Mouse (Mus musculus): ENCODE results near the gene Mertk. TPM values are rescaled to one million over a fixed set of nuclear protein-coding genes. Genes with fewer than 3 reads are reported as not detected.

The Mertk gene
- polyA plus RNA-seq, 1 experiment from 2014 or later = 2.2 TPM

GRCm38 (mm10) chr2:128713548-128714003 lies 14.8 kb downstream of the Mertk start:
- DNase-seq (ENCODE audit: low spot score) (peak; percentile 42), ATAC-seq (ENCODE audit: low FRiP score) (no peak)
- Histone ChIP-seq H3K4me1 (replicated peaks; ENCODE audit: control insufficient read depth, insufficient read depth, low read length) (no peaks in the 10 kb centered on the region), H3K4me2 (replicated peaks) (no peak overlapping the region), H3K9me3 (ENCODE audit: control insufficient read depth, low read length) (no peaks in the 10 kb centered on the region), H3K36me3 (replicated peaks; ENCODE audit: control insufficient read depth, insufficient read depth) (no peaks in the 10 kb centered on the region), H3K9ac (no peak overlapping the region), H3K4me3 (replicated peaks; ENCODE audit: low read length) (no peak overlapping the region), H3K27me3 (ENCODE audit: control insufficient read depth, insufficient read depth, low read length) (no peaks in the 10 kb centered on the region), H3K27ac (no peak overlapping the region)
- 62% methylated on average over 5 of the region's 5 CpGs for WGBS

GRCm38 (mm10) chr2:128714724-128715241 lies 16.0 kb downstream of the Mertk start:
- WGBS = 64% methylated on average over 7 of the region's 7 CpGs
- Histone ChIP-seq H3K4me1 (replicated peaks; ENCODE audit: control insufficient read depth, insufficient read depth, low read length) (no peaks in the 10 kb centered on the region), H3K4me3 (replicated peaks; ENCODE audit: low read length) (no peak overlapping the region), H3K36me3 (replicated peaks; ENCODE audit: control insufficient read depth, insufficient read depth) (no peaks in the 10 kb centered on the region), H3K27ac (no peak overlapping the region), H3K9me3 (ENCODE audit: control insufficient read depth, low read length) (no peaks in the 10 kb centered on the region), H3K4me2 (replicated peaks) (no peak overlapping the region), H3K27me3 (ENCODE audit: control insufficient read depth, insufficient read depth, low read length) (no peaks in the 10 kb centered on the region), H3K9ac (no peak overlapping the region)
- DNase-seq (ENCODE audit: low spot score) (no peak), ATAC-seq (ENCODE audit: low FRiP score) (no peak)

- Histone ChIP-seq H3K36me3 (replicated peaks; ENCODE audit: control insufficient read depth, insufficient read depth) (no peaks in the 10 kb centered on the region), H3K9me3 (ENCODE audit: control insufficient read depth, low read length) (no peaks in the 10 kb centered on the region; the same call in 1 of the 2 replicates), H3K27ac (no peak overlapping the region), H3K4me1 (replicated peaks; ENCODE audit: control insufficient read depth, insufficient read depth, low read length) (no peaks in the 10 kb centered on the region), H3K9ac (no peak overlapping the region), H3K4me3 (replicated peaks; ENCODE audit: low read length) (no peak overlapping the region), H3K27me3 (ENCODE audit: control insufficient read depth, insufficient read depth, low read length) (no peaks in the 10 kb centered on the region), H3K4me2 (replicated peaks) (no peak overlapping the region)
- WGBS = 92% methylated on average over 1 of the region's 1 CpGs
- ATAC-seq (ENCODE audit: low FRiP score) = no peak
- no peak for DNase-seq (ENCODE audit: low spot score)
Observed at GRCm38 (mm10) chr2:128715979-128716378, 17.2 kb downstream of the Mertk start.

- no peak for DNase-seq (ENCODE audit: low spot score)
- ATAC-seq (ENCODE audit: low FRiP score) = no peak
- Histone ChIP-seq H3K27ac (no peak overlapping the region), H3K9me3 (ENCODE audit: control insufficient read depth, low read length) (no peaks in the 10 kb centered on the region; the same call in 1 of the 2 replicates), H3K4me2 (replicated peaks) (no peak overlapping the region), H3K27me3 (ENCODE audit: control insufficient read depth, insufficient read depth, low read length) (no peaks in the 10 kb centered on the region), H3K4me1 (replicated peaks; ENCODE audit: control insufficient read depth, insufficient read depth, low read length) (no peaks in the 10 kb centered on the region), H3K9ac (no peak overlapping the region), H3K4me3 (replicated peaks; ENCODE audit: low read length) (no peak overlapping the region), H3K36me3 (replicated peaks; ENCODE audit: control insufficient read depth, insufficient read depth) (no peaks in the 10 kb centered on the region)
- 91% methylated on average over 2 of the region's 2 CpGs for WGBS
Observed at GRCm38 (mm10) chr2:128719380-128719779, 20.6 kb downstream of the Mertk start.

- 90% methylated on average over 5 of the region's 5 CpGs for WGBS
- DNase-seq (ENCODE audit: low spot score) (no peak), ATAC-seq (ENCODE audit: low FRiP score) (no peak)
- no peak overlapping the region for H3K4me3 ChIP-seq (replicated peaks; ENCODE audit: low read length)
- no peaks in the 10 kb centered on the region for H3K4me1 ChIP-seq (replicated peaks; ENCODE audit: control insufficient read depth, insufficient read depth, low read length)
- H3K4me2 ChIP-seq (replicated peaks) = no peak overlapping the region
- H3K27me3 ChIP-seq (ENCODE audit: control insufficient read depth, insufficient read depth, low read length) = no peaks in the 10 kb centered on the region
- H3K27ac ChIP-seq = no peak overlapping the region
- no peaks in the 10 kb centered on the region for H3K36me3 ChIP-seq (replicated peaks; ENCODE audit: control insufficient read depth, insufficient read depth)
- H3K9me3 ChIP-seq (ENCODE audit: control insufficient read depth, low read length) = no peaks in the 10 kb centered on the region; the same call in 1 of the 2 replicates
- no peak overlapping the region for H3K9ac ChIP-seq
Observed at GRCm38 (mm10) chr2:128722106-128722710, 23.5 kb downstream of the Mertk start.

GRCm38 (mm10) chr2:128726067-128726466 lies 27.3 kb downstream of the Mertk start:
- Histone ChIP-seq H3K9ac (no peak overlapping the region), H3K4me1 (replicated peaks; ENCODE audit: control insufficient read depth, insufficient read depth, low read length) (no peaks in the 10 kb centered on the region), H3K9me3 (ENCODE audit: control insufficient read depth, low read length) (no peaks in the 10 kb centered on the region), H3K36me3 (replicated peaks; ENCODE audit: control insufficient read depth, insufficient read depth) (no peaks in the 10 kb centered on the region), H3K27me3 (ENCODE audit: control insufficient read depth, insufficient read depth, low read length) (no peaks in the 10 kb centered on the region), H3K4me2 (replicated peaks) (no peak overlapping the region), H3K27ac (no peak overlapping the region), H3K4me3 (replicated peaks; ENCODE audit: low read length) (no peak overlapping the region)
- WGBS = 87% methylated on average over 5 of the region's 5 CpGs
- no peak for ATAC-seq (ENCODE audit: low FRiP score)
- DNase-seq (ENCODE audit: low spot score) = no peak

- DNase-seq (ENCODE audit: low spot score) (no peak), ATAC-seq (ENCODE audit: low FRiP score) (no peak)
- H3K4me3 ChIP-seq (replicated peaks; ENCODE audit: low read length) = no peak overlapping the region
- no peaks in the 10 kb centered on the region for H3K9me3 ChIP-seq (ENCODE audit: control insufficient read depth, low read length)
- no peak overlapping the region for H3K9ac ChIP-seq
- 88% methylated on average over 7 of the region's 7 CpGs for WGBS
- H3K27me3 ChIP-seq (ENCODE audit: control insufficient read depth, insufficient read depth, low read length) = no peaks in the 10 kb centered on the region
- H3K27ac ChIP-seq = no peak overlapping the region
- no peaks in the 10 kb centered on the region for H3K36me3 ChIP-seq (replicated peaks; ENCODE audit: control insufficient read depth, insufficient read depth)
- no peak overlapping the region for H3K4me2 ChIP-seq (replicated peaks)
- H3K4me1 ChIP-seq (replicated peaks; ENCODE audit: control insufficient read depth, insufficient read depth, low read length) = no peaks in the 10 kb centered on the region
Observed at GRCm38 (mm10) chr2:128726626-128727025, 27.9 kb downstream of the Mertk start.

GRCm38 (mm10) chr2:128727552-128727951 lies 28.8 kb downstream of the Mertk start:
- no peak overlapping the region for H3K4me3 ChIP-seq (replicated peaks; ENCODE audit: low read length)
- H3K27ac ChIP-seq = no peak overlapping the region
- H3K27me3 ChIP-seq (ENCODE audit: control insufficient read depth, insufficient read depth, low read length) = no peaks in the 10 kb centered on the region
- H3K36me3 ChIP-seq (replicated peaks; ENCODE audit: control insufficient read depth, insufficient read depth) = no peaks in the 10 kb centered on the region
- no peaks in the 10 kb centered on the region for H3K9me3 ChIP-seq (ENCODE audit: control insufficient read depth, low read length)
- H3K4me2 ChIP-seq (replicated peaks) = no peak overlapping the region
- H3K4me1 ChIP-seq (replicated peaks; ENCODE audit: control insufficient read depth, insufficient read depth, low read length) = no peaks in the 10 kb centered on the region
- H3K9ac ChIP-seq = no peak overlapping the region
- WGBS = 55% methylated on average over 3 of the region's 3 CpGs
- ATAC-seq (ENCODE audit: low FRiP score) (no peak), DNase-seq (ENCODE audit: low spot score) (no peak)

- H3K27ac ChIP-seq = no peak overlapping the region
- no peak for DNase-seq (ENCODE audit: low spot score)
- no peaks in the 10 kb centered on the region for H3K9me3 ChIP-seq (ENCODE audit: control insufficient read depth, low read length)
- H3K4me1 ChIP-seq (replicated peaks; ENCODE audit: control insufficient read depth, insufficient read depth, low read length) = no peaks in the 10 kb centered on the region
- no peak for ATAC-seq (ENCODE audit: low FRiP score)
- H3K4me2 ChIP-seq (replicated peaks) = no peak overlapping the region
- no peaks in the 10 kb centered on the region for H3K36me3 ChIP-seq (replicated peaks; ENCODE audit: control insufficient read depth, insufficient read depth)
- H3K4me3 ChIP-seq (replicated peaks; ENCODE audit: low read length) = no peak overlapping the region
- no peak overlapping the region for H3K9ac ChIP-seq
- WGBS = 79% methylated on average over 4 of the region's 4 CpGs
- H3K27me3 ChIP-seq (ENCODE audit: control insufficient read depth, insufficient read depth, low read length) = no peaks in the 10 kb centered on the region
Observed at GRCm38 (mm10) chr2:128728066-128728465, 29.3 kb downstream of the Mertk start.

GRCm38 (mm10) chr2:128729141-128729540 lies 30.4 kb downstream of the Mertk start:
- H3K4me1 ChIP-seq (replicated peaks; ENCODE audit: control insufficient read depth, insufficient read depth, low read length) = no peaks in the 10 kb centered on the region
- H3K9ac ChIP-seq = no peak overlapping the region
- no peak for DNase-seq (ENCODE audit: low spot score)
- H3K4me3 ChIP-seq (replicated peaks; ENCODE audit: low read length) = no peak overlapping the region
- no peaks in the 10 kb centered on the region for H3K36me3 ChIP-seq (replicated peaks; ENCODE audit: control insufficient read depth, insufficient read depth)
- no peaks in the 10 kb centered on the region for H3K27me3 ChIP-seq (ENCODE audit: control insufficient read depth, insufficient read depth, low read length)
- 72% methylated on average over 7 of the region's 7 CpGs for WGBS
- H3K4me2 ChIP-seq (replicated peaks) = no peak overlapping the region
- H3K9me3 ChIP-seq (ENCODE audit: control insufficient read depth, low read length) = no peaks in the 10 kb centered on the region
- ATAC-seq (ENCODE audit: low FRiP score) = no peak
- H3K27ac ChIP-seq = no peak overlapping the region

Measured in hindbrain, embryonic 14.5 days (tissue).